Mouse (Mus musculus) testis, postnatal 10 days (tissue): ENCODE measurements around the gene Azin2.
A peak's percentile ranks its signal among the peaks of the same experiment; 100 is the strongest.

Experiments
- DNase-seq: peaks from one replicate; pipeline ENCODE4 v3.0.0; 2021; ENCODE audit warnings: low spot score

Azin2 gene

GRCm38 (mm10) chr4:128897911-128898421 is 64.3 kb downstream of the Azin2 start:
- no peak for DNase-seq

GRCm38 (mm10) chr4:128896667-128897066 is 65.6 kb downstream of the Azin2 start:
- DNase-seq = no peak

GRCm38 (mm10) chr4:128895841-128896240 is 66.4 kb downstream of the Azin2 start:
- no peak for DNase-seq

- no peak for DNase-seq
Observed at GRCm38 (mm10) chr4:128894112-128894511, 68.1 kb downstream of the Azin2 start.

- DNase-seq = no peak
Observed at GRCm38 (mm10) chr4:128892188-128892587, 70.1 kb downstream of the Azin2 start.

- no peak for DNase-seq
Observed at GRCm38 (mm10) chr4:128891746-128892145, 70.5 kb downstream of the Azin2 start.

GRCm38 (mm10) chr4:128891157-128891556 is 71.1 kb downstream of the Azin2 start:
- DNase-seq = no peak

- DNase-seq = no peak
Observed at GRCm38 (mm10) chr4:128889752-128890630, 72.3 kb downstream of the Azin2 start.

- no peak for DNase-seq
Observed at GRCm38 (mm10) chr4:128888436-128888990, 73.7 kb downstream of the Azin2 start.

- DNase-seq = no peak
Observed at GRCm38 (mm10) chr4:128887641-128888091, 74.6 kb downstream of the Azin2 start.

GRCm38 (mm10) chr4:128887026-128887425 is 75.2 kb downstream of the Azin2 start:
- DNase-seq = no peak

GRCm38 (mm10) chr4:128886571-128886970 is 75.7 kb downstream of the Azin2 start:
- DNase-seq = no peak

- no peak for DNase-seq
Observed at GRCm38 (mm10) chr4:128885540-128885939, 76.7 kb downstream of the Azin2 start.

GRCm38 (mm10) chr4:128884711-128885095 is 77.5 kb downstream of the Azin2 start:
- no peak for DNase-seq

GRCm38 (mm10) chr4:128883801-128884710 is 78.2 kb downstream of the Azin2 start:
- peak; percentile 78 for DNase-seq

GRCm38 (mm10) chr4:128883379-128883781 is 78.9 kb downstream of the Azin2 start, which contains the start of gene Trim62:
TSS of gene Trim62 (plus strand) at chr4:128883580.
- DNase-seq = peak; percentile 90
